Mouse (Mus musculus) yolk sac, embryonic 10.5 days (tissue): Measurements from ENCODE around the gene Slc9a3r1.

Experiments
- DNase-seq: peaks from one replicate; pipeline ENCODE4 v3.0.0-alpha.2; 2017; ENCODE audit warnings: low spot score

Slc9a3r1 gene

DNA sequence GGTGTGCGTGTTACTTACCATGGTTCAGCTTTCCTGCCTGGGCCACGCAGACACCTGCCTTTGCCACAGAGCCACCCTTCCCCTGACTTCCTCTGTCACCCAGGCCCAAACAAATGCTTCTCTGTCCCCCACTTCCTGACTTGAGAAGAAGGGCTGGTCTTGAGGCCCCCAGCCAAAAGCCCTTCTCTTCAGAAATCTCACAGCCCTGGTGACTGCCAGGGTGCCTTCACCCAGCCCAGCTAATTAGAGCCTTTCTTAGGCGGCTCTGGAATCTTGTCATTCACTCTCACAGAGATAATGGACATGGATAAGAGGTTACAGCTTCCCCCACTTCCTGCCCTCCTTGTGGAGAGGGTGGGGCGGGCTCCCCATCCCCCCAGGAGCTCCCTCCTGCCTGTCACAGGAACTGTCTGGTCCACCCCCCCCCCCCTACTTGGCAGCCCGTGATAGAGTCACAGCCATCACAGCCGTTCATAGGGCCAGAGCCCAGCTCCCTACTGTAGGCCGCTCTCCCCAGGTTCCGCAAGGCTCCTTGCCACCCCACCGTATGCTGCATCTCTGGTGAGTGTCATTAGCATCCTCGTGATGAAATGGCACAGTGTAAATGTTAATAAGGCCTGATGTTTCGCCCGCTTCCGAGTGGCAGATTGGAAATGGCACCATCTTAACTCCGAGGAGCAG, 63.8 kb downstream of the Slc9a3r1 start:
- no peak for DNase-seq

DNA sequence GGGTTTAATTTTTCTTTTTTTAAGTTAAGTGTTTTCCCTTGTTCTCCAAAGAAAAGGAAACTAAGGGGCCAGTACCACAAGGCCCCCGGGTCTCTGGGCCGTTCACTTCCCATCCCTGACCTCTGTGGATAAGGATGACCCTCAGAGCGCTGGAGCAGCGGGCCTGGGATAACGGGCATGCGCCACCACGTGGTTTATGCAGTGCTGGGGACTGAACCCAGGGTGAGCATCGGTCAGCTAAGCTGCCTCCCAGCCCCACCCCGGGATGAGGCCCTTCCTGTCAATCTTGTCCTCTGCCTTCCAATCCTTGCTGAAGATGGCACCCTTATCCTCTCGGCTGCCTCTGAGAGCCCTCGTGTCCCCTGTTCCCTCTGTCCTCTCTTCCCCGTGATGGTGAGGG, 64.5 kb downstream of the Slc9a3r1 start:
- DNase-seq: no peak

DNA sequence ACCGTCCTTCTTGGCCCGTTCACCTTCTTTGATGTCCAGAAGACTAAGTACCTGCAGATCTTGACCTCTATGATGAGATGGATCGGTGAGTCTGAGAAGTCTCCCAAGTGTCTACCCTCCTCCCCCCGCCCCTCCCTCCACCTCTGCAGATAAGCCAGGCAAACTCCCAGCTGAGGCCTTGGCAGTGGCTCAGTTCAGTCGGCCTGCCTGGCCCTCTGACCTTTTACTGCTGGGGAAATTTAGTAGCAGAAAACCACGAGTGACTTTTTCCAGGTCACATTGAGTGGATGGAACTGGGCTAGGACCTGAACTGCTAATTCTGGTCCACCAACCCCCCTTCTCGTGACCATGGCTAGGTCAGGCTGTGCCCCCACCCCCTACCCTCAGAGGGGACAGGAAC, 65.3 kb downstream of the Slc9a3r1 start:
- no peak for DNase-seq

DNA sequence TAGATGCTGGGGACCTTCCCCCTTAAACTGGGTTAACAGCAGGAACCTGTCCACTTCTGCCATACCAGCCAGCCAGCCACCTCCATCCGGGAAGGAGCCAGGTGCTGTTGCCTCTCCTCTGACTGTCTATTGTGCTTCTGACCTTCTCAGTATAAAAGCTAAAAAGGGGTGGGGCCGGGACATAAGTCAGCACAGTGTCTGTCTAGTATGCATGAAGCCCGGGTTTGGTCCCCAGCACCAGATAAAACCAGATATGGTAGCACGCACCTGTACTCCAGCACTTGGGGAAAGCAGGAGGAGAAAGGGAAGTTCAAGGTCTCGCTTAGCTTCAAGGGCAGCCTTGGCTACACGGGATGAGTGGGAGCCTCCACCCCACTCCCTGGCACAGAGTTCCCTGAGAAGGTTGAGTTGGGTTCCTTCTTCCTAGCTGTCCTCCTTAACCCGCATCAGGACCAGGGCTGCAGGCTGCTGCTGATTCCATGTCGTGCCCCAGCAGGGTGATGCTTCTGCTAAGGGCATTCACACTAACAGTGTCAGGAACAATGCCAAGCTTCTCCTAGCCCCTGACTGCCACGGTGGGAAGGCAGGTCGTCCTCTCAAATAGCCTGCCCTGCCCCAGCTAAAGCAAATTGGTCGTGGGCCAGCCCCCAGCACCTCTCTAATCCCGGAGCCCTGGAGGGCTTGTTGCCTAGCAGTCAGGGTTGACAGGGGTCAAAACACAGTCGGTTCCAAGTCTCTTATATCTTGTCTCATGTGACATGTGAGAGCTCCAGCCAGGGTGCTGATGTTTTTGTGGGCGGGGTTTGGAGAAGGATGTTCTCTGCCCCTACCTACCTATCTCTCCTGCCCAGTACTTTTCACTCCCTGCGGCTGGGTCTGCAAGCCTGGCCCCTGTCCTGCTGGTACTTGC, 66.1 kb downstream of the Slc9a3r1 start:
- peak; percentile 46 for DNase-seq
